Mouse (Mus musculus) liver, embryonic 14.5 days (tissue): ENCODE measurements around the gene Ccdc88a.

Experiments
- CTCF ChIP-seq: IDR thresholded peaks from 2 replicates; pipeline ENCODE4 v1.5.1; 2016; ENCODE audit warnings: antibody characterized with exemption, low read depth, control low read depth
- EP300 ChIP-seq: IDR thresholded peaks from 2 replicates; pipeline ENCODE4 v1.6.1; 2016; ENCODE audit warnings: antibody characterized with exemption, low read depth

GRCm38 (mm10) chr11:29509421-29509820 is 136.0 kb downstream of the Ccdc88a start:
- TF ChIP-seq CTCF, result no peak
- no peak for TF ChIP-seq EP300
